Mouse (Mus musculus) frontal cortex, postnatal 36 days (tissue): ENCODE data around the gene Gm4924.

Source experiments
- DNase-seq, 2 experiments: peaks; one replicate each; pipeline ENCODE4 v3.0.0; 2022; ENCODE audit warnings: low spot score in 2 of 2

The Gm4924 gene

GRCm38 (mm10) chr10:82354083-82355010 lies at the start of gene Gm4924:
Gene Gm4924, plus strand, starts transcription at chr10:82354255.
- peak; percentile 88 to 89 for DNase-seq

GRCm38 (mm10) chr10:82316482-82316881 lies 37.6 kb upstream of the Gm4924 start, which contains the start of gene 4932415D10Rik:
Gene 4932415D10Rik, minus strand, starts transcription at chr10:82316582.
- DNase-seq: no peak

GRCm38 (mm10) chr10:82320134-82320533 lies 33.9 kb upstream of the Gm4924 start:
- DNase-seq: no peak

- no peak for DNase-seq
Measured at GRCm38 (mm10) chr10:82329826-82330225, 24.2 kb upstream of the Gm4924 start.

- DNase-seq: no peak
Measured at GRCm38 (mm10) chr10:82355401-82355800, 1.3 kb downstream of the Gm4924 start.

- DNase-seq: no peak
Measured at GRCm38 (mm10) chr10:82361911-82362310, 7.9 kb downstream of the Gm4924 start.

GRCm38 (mm10) chr10:82382992-82383391 lies 28.9 kb downstream of the Gm4924 start:
- no peak for DNase-seq

- no peak for DNase-seq
Measured at GRCm38 (mm10) chr10:82409511-82409910, 55.5 kb downstream of the Gm4924 start.

- DNase-seq: no peak
Measured at GRCm38 (mm10) chr10:82423631-82424030, 69.6 kb downstream of the Gm4924 start.
